Mouse (Mus musculus): ENCODE measurements around the gene Lrrc49.

Lrrc49 gene

GRCm38 (mm10) chr9:60529348-60530243, 158.4 kb downstream of the Lrrc49 start:
- DNase-seq = no peak

- DNase-seq = no peak
These were observed 159.7 kb downstream of the Lrrc49 start for GRCm38 (mm10) chr9:60528269-60528668.

GRCm38 (mm10) chr9:60527836-60528235, 160.1 kb downstream of the Lrrc49 start:
- DNase-seq = no peak

GRCm38 (mm10) chr9:60527051-60527450, 160.9 kb downstream of the Lrrc49 start:
- no peak for DNase-seq

GRCm38 (mm10) chr9:60526195-60526594, 161.8 kb downstream of the Lrrc49 start:
- DNase-seq = no peak

GRCm38 (mm10) chr9:60521806-60522264, 166.1 kb downstream of the Lrrc49 start, which contains the start of gene Thsd4:
Gene Thsd4 (minus strand): TSS chr9:60522046.
- peak; percentile 34 for DNase-seq

DNA sequence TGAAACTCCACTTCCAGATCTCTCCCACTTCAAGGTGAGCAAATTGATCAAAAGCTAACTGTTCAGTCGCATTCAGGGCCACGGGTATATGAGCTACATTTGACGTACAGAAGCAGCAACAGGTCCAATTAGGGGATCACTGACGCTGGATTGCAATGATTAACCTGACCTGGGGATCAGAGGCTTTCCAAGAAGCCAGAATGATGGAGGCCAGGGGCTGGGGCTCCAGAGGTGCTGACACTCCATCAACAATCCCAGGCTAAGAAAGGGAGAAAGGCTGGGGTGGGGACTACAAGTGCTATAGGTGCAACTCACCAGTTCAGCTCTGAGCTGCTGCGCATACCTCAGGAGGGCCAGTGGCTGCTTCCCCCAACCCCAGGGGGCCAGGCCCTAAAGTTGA, 166.8 kb downstream of the Lrrc49 start:
- no peak for DNase-seq

- DNase-seq = no peak
These were observed 168.4 kb downstream of the Lrrc49 start for GRCm38 (mm10) chr9:60519601-60520000.
